Mouse (Mus musculus) hindbrain, postnatal 0 days (tissue): ENCODE results near the gene Zbtb48. TPM values are rescaled to one million over a fixed set of nuclear protein-coding genes. Genes with fewer than 3 reads are reported as not detected.
"Not testable (repeated sequence)": the region's sequence is repeated elsewhere in the genome, so short reads cannot be mapped to it uniquely, and the experiment has no call there.

Experiments used
- ATAC-seq: fragments of 200-750 bp; cut with Nextera tagmentation; 2 replicates; pipeline ENCODE4 v1.8.0; 2017; ENCODE audit warnings: mild to moderate bottlenecking, moderate TSS enrichment, moderate library complexity
- DNase-seq: peaks from one replicate; pipeline ENCODE4 v3.0.0-alpha.2; 2015; ENCODE audit warnings: low spot score
- H3K27ac ChIP-seq: fragments of 300-500 bp; sonication (generic); 2 replicates; pipeline ENCODE4 v1.5.1; 2014; ENCODE audit warnings: mild to moderate bottlenecking
- H3K27me3 ChIP-seq: fragments of 300-500 bp; sonication (generic); 2 replicates; pipeline ENCODE4 v1.6.1; 2014; ENCODE audit warnings: low read length, mixed read lengths; ENCODE audit not compliant: insufficient read depth
- H3K36me3 ChIP-seq: fragments of 300-500 bp; sonication (generic); 2 replicates; pipeline ENCODE4 v1.6.1; 2014; ENCODE audit warnings: low read length, mixed read lengths; ENCODE audit not compliant: insufficient read depth
- H3K4me1 ChIP-seq: fragments of 300-500 bp; sonication (generic); 2 replicates; pipeline ENCODE4 v1.6.1; 2014; ENCODE audit warnings: antibody characterized with exemption, low read length, mixed read lengths; ENCODE audit not compliant: insufficient read depth
- H3K4me2 ChIP-seq: fragments of 300-500 bp; sonication (generic); 2 replicates; pipeline ENCODE4 v1.6.1; 2014; ENCODE audit warnings: low read depth, mild to moderate bottlenecking, low read length, moderate library complexity, mixed read lengths
- H3K4me3 ChIP-seq: fragments of 300-500 bp; sonication (generic); 2 replicates; pipeline ENCODE4 v1.5.1; 2014; ENCODE audit warnings: low read length
- H3K9ac ChIP-seq: fragments of 300-500 bp; sonication (generic); replicated peaks from 2 replicates; pipeline ENCODE4 v1.6.1; 2014; ENCODE audit warnings: mild to moderate bottlenecking, low read length, moderate library complexity, mixed read lengths
- H3K9me3 ChIP-seq: fragments of 300-500 bp; sonication (generic); 2 replicates; pipeline ENCODE4 v1.6.1; 2016; ENCODE audit warnings: low read length, mixed read lengths
- CTCF ChIP-seq: IDR thresholded peaks from 2 replicates; pipeline ENCODE4 v1.5.1; 2016; ENCODE audit warnings: antibody characterized with exemption, control low read depth, low read depth
- WGBS: fragments of 180-500 bp; shearing (Covaris S2); extraction: QIAGEN DNeasy Blood & Tissue Kit; methylation state at CpG from one replicate; pipeline ENCODE4 v1.1.7; 2014; 5-methylcytosine and 5-hydroxymethylcytosine counted together
- polyA plus RNA-seq: library from polyadenylated mRNA; unstranded; fragments of >200 nt; fragmentation: Nextera tagmentation; extraction: Ambion mirVana; gene quantifications from 2 replicates; pipeline ENCODE4 v1.2.1, GENCODE M21; 2015
- total RNA-seq: library from RNA; depleted of rRNA; stranded (reverse); fragments of >200 nt; gene quantifications from 2 replicates; pipeline ENCODE4 v1.2.3, GENCODE M21; 2014

The Zbtb48 gene
- total and polyA plus RNA-seq, 2 experiments from 2014 or later = 7.0 to 10.7 TPM

GRCm38 (mm10) chr4:152043171-152043570 is 15.7 kb upstream of the Zbtb48 start:
- Histone ChIP-seq H3K27me3 (no peaks in the 10 kb centered on the region), H3K27ac (no peak overlapping the region), H3K9ac (no peak overlapping the region), H3K4me2 (no peak overlapping the region), H3K4me1 (peaks cover 7% of the 10 kb centered on the region; the same call in 1 of the 2 replicates), H3K9me3 (no peaks in the 10 kb centered on the region), H3K4me3 (no peak overlapping the region), H3K36me3 (peaks cover 64% of the 10 kb centered on the region)
- ATAC-seq = no peak
- DNase-seq = no peak
- no peak for TF ChIP-seq CTCF
- WGBS = 85% methylated on average over 3 of the region's 3 CpGs

GRCm38 (mm10) chr4:152041924-152042641 is 14.6 kb upstream of the Zbtb48 start:
- H3K4me3 ChIP-seq = no peak overlapping the region
- no peak overlapping the region for H3K9ac ChIP-seq
- H3K9me3 ChIP-seq = no peaks in the 10 kb centered on the region
- peaks cover 54% of the 10 kb centered on the region for H3K36me3 ChIP-seq
- 92% methylated on average over 22 of the region's 22 CpGs for WGBS
- no peaks in the 10 kb centered on the region for H3K27me3 ChIP-seq
- TF ChIP-seq CTCF = no peak
- H3K27ac ChIP-seq = no peak overlapping the region
- DNase-seq (no peak), ATAC-seq (no peak)
- H3K4me2 ChIP-seq = no peak overlapping the region
- peaks cover 7% of the 10 kb centered on the region; the same call in 1 of the 2 replicates for H3K4me1 ChIP-seq

GRCm38 (mm10) chr4:152039831-152040310 is 12.4 kb upstream of the Zbtb48 start:
- Histone ChIP-seq H3K27me3 (no peaks in the 10 kb centered on the region), H3K36me3 (peaks cover 38% of the 10 kb centered on the region), H3K27ac (peak overlapping the region; percentile 17; the same call in 1 of the 2 replicates), H3K9ac (peak overlapping the region; percentile 70), H3K4me3 (peak overlapping the region; percentile 80), H3K9me3 (no peaks in the 10 kb centered on the region), H3K4me2 (peak overlapping the region; percentile 86), H3K4me1 (peaks cover 7% of the 10 kb centered on the region; the same call in 1 of the 2 replicates)
- 4% methylated on average over 25 of the region's 25 CpGs for WGBS
- no peak for TF ChIP-seq CTCF
- DNase-seq = peak; percentile 11
- ATAC-seq = no peak

- Histone ChIP-seq H3K4me3 (peak within 1 kb of the TSS; percentile 80), H3K27me3 (no peaks in the 10 kb centered on the region), H3K9me3 (no peaks in the 10 kb centered on the region), H3K4me2 (peak within 1 kb of the TSS; percentile 86), H3K4me1 (peaks cover 7% of the 10 kb centered on the region; the same call in 1 of the 2 replicates), H3K9ac (peak within 1 kb of the TSS; percentile 70), H3K36me3 (peaks cover 31% of the 10 kb centered on the region), H3K27ac (peak within 1 kb of the TSS; percentile 17; the same call in 1 of the 2 replicates)
- peak; percentile 95 for ATAC-seq
- WGBS = 1% methylated on average over 78 of the region's 86 CpGs
- peak; percentile 80 for TF ChIP-seq CTCF
- peak; percentile 96 for DNase-seq
Observed at GRCm38 (mm10) chr4:152038985-152039830, 11.7 kb upstream of the Zbtb48 start, which contains the start of gene Nol9. Nol9 (plus strand) TSS chr4:152039321.

GRCm38 (mm10) chr4:152038225-152038984 is 10.9 kb upstream of the Zbtb48 start, which contains the start of gene Tas1r1:
Tas1r1 (minus strand) TSS chr4:152038568.
- Histone ChIP-seq H3K4me1 (peaks cover 7% of the 10 kb centered on the region; the same call in 1 of the 2 replicates), H3K27ac (peak within 1 kb of the TSS; percentile 17; the same call in 1 of the 2 replicates), H3K9me3 (no peaks in the 10 kb centered on the region), H3K36me3 (peaks cover 25% of the 10 kb centered on the region), H3K4me3 (peak within 1 kb of the TSS; percentile 80), H3K4me2 (peak within 1 kb of the TSS; percentile 86), H3K9ac (peak within 1 kb of the TSS; percentile 70), H3K27me3 (no peaks in the 10 kb centered on the region)
- no peak for TF ChIP-seq CTCF
- ATAC-seq (no peak), DNase-seq (peak; percentile 21)
- 49% methylated on average over 10 of the region's 10 CpGs for WGBS

GRCm38 (mm10) chr4:152036464-152036863 is 9.0 kb upstream of the Zbtb48 start:
- DNase-seq, H3K9ac ChIP-seq, H3K4me3 ChIP-seq, H3K4me2 ChIP-seq, H3K9me3 ChIP-seq, H3K36me3 ChIP-seq, H3K27me3 ChIP-seq, H3K27ac ChIP-seq, ATAC-seq, H3K4me1 ChIP-seq: not testable (repeated sequence)
- WGBS = 89% methylated on average over 6 of the region's 6 CpGs
- peak; percentile 40; the same call in 1 of the 2 replicates for TF ChIP-seq CTCF
